Mouse (Mus musculus) cerebellum, adult 2 months (tissue): ENCODE data around the gene Gclm. TPM values are rescaled to one million over a fixed set of nuclear protein-coding genes. Genes with fewer than 3 reads are reported as not detected.
"Not testable (repeated sequence)": the region's sequence is repeated elsewhere in the genome, so short reads cannot be mapped to it uniquely, and the experiment has no call there.

Experiments used
- DNase-seq, 2 experiments: peaks; one replicate each; pipeline ENCODE4 v3.0.0; 2021
- H3K27ac ChIP-seq: fragments of 200-500 bp; 2 replicates; pipeline ENCODE4 v1.5.1; 2012; ENCODE audit warnings: low read length, control low read depth, inconsistent platforms; ENCODE audit not compliant: insufficient read depth
- H3K27me3 ChIP-seq: fragments of 200-500 bp; 2 replicates; pipeline ENCODE4 v1.6.1; 2012; ENCODE audit warnings: inconsistent platforms, mild to moderate bottlenecking, low read length, moderate library complexity; ENCODE audit not compliant: control insufficient read depth, insufficient read depth
- H3K4me1 ChIP-seq: fragments of 200-500 bp; 2 replicates; pipeline ENCODE4 v1.6.1; 2011; ENCODE audit warnings: low read length; ENCODE audit not compliant: control insufficient read depth, insufficient read depth
- H3K4me3 ChIP-seq: fragments of 200-500 bp; replicated peaks from 2 replicates; pipeline ENCODE3; 2011; ENCODE audit warnings: mild to moderate bottlenecking, low read depth, low read length, control low read depth; ENCODE audit not compliant: insufficient read depth
- CTCF ChIP-seq: fragments of 200-500 bp; IDR thresholded peaks from 2 replicates; pipeline ENCODE4 v1.5.1; 2011; ENCODE audit warnings: low read depth, mild to moderate bottlenecking, control low read depth, low read length, moderate library complexity, borderline replicate concordance; ENCODE audit not compliant: insufficient read depth
- POLR2A ChIP-seq: fragments of 200-500 bp; IDR thresholded peaks from 2 replicates; pipeline ENCODE4 v1.6.1; 2011; ENCODE audit warnings: low read length, control low read depth, borderline replicate concordance; ENCODE audit not compliant: insufficient read depth
- WGBS: fragments of 180-500 bp; shearing (Covaris S2); methylation state at CpG from one replicate; pipeline ENCODE4 v1.1.7; 2018; 5-methylcytosine and 5-hydroxymethylcytosine counted together
- polyA plus RNA-seq: library from polyadenylated mRNA; depleted of rRNA; stranded (reverse); fragments of >200 nt; gene quantifications from 2 replicates; pipeline ENCODE4 v1.2.3, GENCODE M21; 2012

The Gclm gene
- polyA plus RNA-seq, 1 experiment, result 78.6 TPM

DNA sequence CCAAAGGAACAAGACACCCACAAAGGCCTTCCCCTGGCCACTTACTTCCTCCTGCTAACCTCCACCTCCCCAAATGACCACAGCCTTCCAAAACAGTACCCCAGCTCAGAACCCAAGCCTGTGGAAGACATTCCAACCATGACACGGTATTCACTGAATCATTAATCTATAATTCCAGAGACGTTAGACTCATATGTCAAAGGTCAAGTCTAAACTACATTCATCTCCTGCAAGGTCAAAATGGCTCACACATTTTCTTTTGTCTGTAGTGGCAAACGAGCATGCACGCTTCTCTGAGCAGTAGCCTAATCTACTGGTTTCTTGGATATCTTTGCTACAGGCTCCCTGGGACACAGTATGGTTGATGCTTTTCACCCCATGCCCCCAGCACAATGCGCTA is 34.9 kb upstream of the Gclm start:
- DNase-seq, result no peak
- 85% methylated on average over 5 of the region's 5 CpGs for WGBS
- TF ChIP-seq CTCF (no peak), POLR2A (no peak)
- peaks cover 24% of the 10 kb centered on the region for H3K4me1 ChIP-seq
- no peak overlapping the region for H3K4me3 ChIP-seq
- H3K27ac ChIP-seq, result no peak overlapping the region
- H3K27me3 ChIP-seq, result no peaks in the 10 kb centered on the region

GRCm38 (mm10) chr3:122210846-122211245 is 34.5 kb upstream of the Gclm start:
- 67% methylated on average over 7 of the region's 7 CpGs for WGBS
- no peak for TF ChIP-seq POLR2A
- TF ChIP-seq CTCF, result no peak
- H3K4me3 ChIP-seq, result no peak overlapping the region
- DNase-seq, result no peak
- no peak overlapping the region for H3K27ac ChIP-seq
- H3K4me1 ChIP-seq, result peaks cover 20% of the 10 kb centered on the region
- no peaks in the 10 kb centered on the region for H3K27me3 ChIP-seq

DNA sequence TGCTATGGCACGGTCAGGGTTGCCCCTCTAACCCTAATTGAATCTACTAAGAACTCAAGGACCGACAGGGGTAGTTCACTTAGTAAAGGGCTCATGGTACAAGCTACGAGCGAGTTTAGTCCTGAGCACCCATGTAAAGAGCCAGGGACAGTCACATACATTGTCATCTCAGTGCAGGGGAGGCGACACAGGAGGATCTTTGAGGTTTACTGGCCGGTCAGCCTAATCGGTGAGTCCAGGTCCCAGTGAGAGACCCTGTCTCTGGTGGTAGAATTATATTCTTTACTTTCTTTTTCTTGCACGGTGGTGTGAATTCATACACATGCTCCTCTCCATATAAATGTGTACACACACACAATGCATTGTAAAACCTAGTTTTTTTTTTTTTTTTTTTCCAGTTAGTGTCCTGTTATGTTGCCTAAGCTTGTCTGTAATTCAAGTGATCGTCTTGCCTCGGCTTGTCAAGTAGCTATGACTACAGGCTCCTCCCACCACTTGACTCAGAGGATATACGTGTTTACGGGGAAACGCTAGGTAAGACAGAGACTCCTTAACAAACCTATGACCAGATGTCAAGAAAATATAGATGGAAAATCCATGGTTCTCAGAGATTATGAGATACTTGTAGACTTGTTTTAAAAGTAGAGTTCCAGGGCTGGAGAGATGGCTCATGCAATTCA is 33.8 kb upstream of the Gclm start:
- no peak for TF ChIP-seq CTCF
- TF ChIP-seq POLR2A, result no peak
- peaks cover 20% of the 10 kb centered on the region for H3K4me1 ChIP-seq
- H3K4me3 ChIP-seq, result no peak overlapping the region
- H3K27me3 ChIP-seq, result no peaks in the 10 kb centered on the region
- DNase-seq, result no peak
- H3K27ac ChIP-seq, result no peak overlapping the region
- 93% methylated on average over 13 of the region's 13 CpGs for WGBS

- WGBS, result 90% methylated on average over 3 of the region's 3 CpGs
- Histone ChIP-seq H3K27me3 (no peaks in the 10 kb centered on the region), H3K4me3 (no peak overlapping the region), H3K27ac (no peak overlapping the region), H3K4me1 (no peaks in the 10 kb centered on the region)
- TF ChIP-seq CTCF (no peak), POLR2A (no peak)
- DNase-seq, result no peak
Observed at GRCm38 (mm10) chr3:122221240-122222036, 23.9 kb upstream of the Gclm start.

DNA sequence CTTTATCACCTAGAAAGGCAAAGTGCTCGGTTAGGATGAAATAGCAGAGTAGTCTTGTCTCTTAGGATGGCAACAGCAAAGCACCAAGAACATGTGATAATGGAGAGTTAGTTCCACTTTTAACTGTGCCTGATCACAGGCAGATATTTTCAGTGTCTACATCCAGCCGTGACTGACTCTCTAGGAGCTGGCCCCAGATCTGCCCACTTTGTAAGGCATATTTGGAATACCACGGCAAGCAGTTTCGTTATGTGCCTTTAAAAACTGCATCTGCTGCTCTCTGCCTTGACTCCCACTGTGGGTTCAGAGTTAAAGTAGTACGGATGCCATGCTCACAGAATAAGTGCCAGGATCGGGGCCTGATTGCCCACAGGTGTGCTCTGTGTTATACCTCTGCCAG is 18.4 kb upstream of the Gclm start:
- H3K27ac ChIP-seq, H3K27me3 ChIP-seq, H3K4me3 ChIP-seq, DNase-seq, H3K4me1 ChIP-seq: not testable (repeated sequence)
- WGBS, result 62% methylated on average over 6 of the region's 6 CpGs

GRCm38 (mm10) chr3:122235772-122236171 is 9.6 kb upstream of the Gclm start:
- H3K4me1 ChIP-seq, result no peaks in the 10 kb centered on the region
- WGBS, result 30% methylated on average over 1 of the region's 1 CpGs
- H3K27ac ChIP-seq, result no peak overlapping the region
- TF ChIP-seq POLR2A (no peak), CTCF (no peak)
- H3K27me3 ChIP-seq, result no peaks in the 10 kb centered on the region
- H3K4me3 ChIP-seq, result no peak overlapping the region
- no peak for DNase-seq

GRCm38 (mm10) chr3:122242876-122243275 is 2.5 kb upstream of the Gclm start:
- Histone ChIP-seq H3K27ac (no peak overlapping the region), H3K4me1 (peaks cover 2% of the 10 kb centered on the region), H3K27me3 (no peaks in the 10 kb centered on the region), H3K4me3 (no peak overlapping the region)
- TF ChIP-seq CTCF (no peak), POLR2A (no peak)
- DNase-seq, result no peak
- 62% methylated on average over 6 of the region's 6 CpGs for WGBS

DNA sequence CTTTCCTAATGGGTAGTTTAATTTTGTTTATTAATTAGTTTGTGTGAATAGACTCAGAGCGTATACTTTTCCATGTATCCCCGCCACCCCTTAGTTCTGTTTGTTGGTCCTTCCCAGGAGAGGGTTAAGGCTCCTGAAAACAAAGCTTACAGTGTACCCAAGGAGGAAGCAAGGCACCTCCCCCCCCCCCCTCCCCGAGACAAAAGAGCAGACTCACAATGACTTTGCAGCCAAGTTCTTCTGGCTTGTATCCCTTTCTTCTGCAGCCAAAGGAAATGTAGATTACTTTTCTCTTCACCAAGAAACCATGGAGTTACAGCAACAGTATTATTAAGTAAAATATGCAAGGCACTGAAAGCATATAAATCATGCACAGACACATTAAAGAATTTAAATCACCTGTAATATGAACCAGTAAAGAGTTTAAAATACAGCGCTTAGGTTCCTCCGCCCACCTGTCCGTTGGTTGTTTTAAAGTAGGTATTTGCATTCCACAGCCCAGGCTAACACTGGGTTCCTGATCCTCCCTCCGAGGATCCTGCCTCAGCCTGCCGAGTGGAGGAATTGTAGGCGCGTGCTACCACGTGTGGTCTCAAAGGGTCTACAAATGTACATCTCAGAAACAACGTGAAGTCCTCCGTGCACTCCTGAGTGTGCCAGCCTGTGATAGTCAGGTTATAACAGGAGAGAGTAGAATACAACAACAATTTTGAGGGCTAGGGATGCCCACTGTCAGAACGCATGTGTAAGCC is 1.8 kb upstream of the Gclm start:
- Histone ChIP-seq H3K27ac (no peak overlapping the region), H3K4me3 (no peak overlapping the region), H3K27me3 (no peaks in the 10 kb centered on the region), H3K4me1 (peaks cover 3% of the 10 kb centered on the region)
- TF ChIP-seq CTCF (no peak), POLR2A (no peak)
- DNase-seq, result no peak
- WGBS, result 61% methylated on average over 14 of the region's 14 CpGs
